Mouse (Mus musculus) Muller cell, postnatal 12 days (primary cell): ENCODE measurements at regions not wholly inside any gene's neighbourhood (a gene's known extent, or its start where the extent isn't known, plus 50 kb on each side); places are given as distances from the start of the nearest gene placed in this dataset.

Experiments
- DNase-seq: peaks from one replicate; pipeline ENCODE4 v3.0.0-alpha.2; 2015; ENCODE audit errors: inconsistent ontology term

GRCm38 (mm10) chr13:32649982-32650381, 133.8 kb downstream of the Mylk4 start:
- DNase-seq, result no peak

GRCm38 (mm10) chr13:32643030-32643750, 140.6 kb downstream of the Mylk4 start:
- DNase-seq, result peak; percentile 18

- DNase-seq, result no peak
Measured at GRCm38 (mm10) chr13:32640941-32641340, 142.8 kb downstream of the Mylk4 start.

GRCm38 (mm10) chr13:32630122-32630732, 153.5 kb downstream of the Mylk4 start:
- DNase-seq, result no peak

GRCm38 (mm10) chr13:32613916-32614315, 169.8 kb downstream of the Mylk4 start:
- no peak for DNase-seq

- no peak for DNase-seq
Measured at GRCm38 (mm10) chr13:32611551-32612295, 172.0 kb downstream of the Mylk4 start.

- no peak for DNase-seq
Measured at GRCm38 (mm10) chr13:32610970-32611369, 172.8 kb downstream of the Mylk4 start.

GRCm38 (mm10) chr13:32608413-32608812, 175.3 kb downstream of the Mylk4 start:
- DNase-seq, result no peak

- peak; percentile 37 for DNase-seq
Measured at GRCm38 (mm10) chr13:32603925-32604590, 179.7 kb downstream of the Mylk4 start.

GRCm38 (mm10) chr13:32601315-32601714, 182.4 kb downstream of the Mylk4 start:
- no peak for DNase-seq

GRCm38 (mm10) chr13:32593611-32594010, 190.1 kb downstream of the Mylk4 start:
- DNase-seq, result no peak

GRCm38 (mm10) chr13:32593131-32593530, 190.6 kb downstream of the Mylk4 start:
- DNase-seq, result no peak

- peak; percentile 33 for DNase-seq
Measured at GRCm38 (mm10) chr13:32581598-32581997, 202.2 kb downstream of the Mylk4 start.

GRCm38 (mm10) chr13:32567850-32568249, 215.9 kb downstream of the Mylk4 start:
- DNase-seq, result no peak

- DNase-seq, result no peak
Measured at GRCm38 (mm10) chr13:32560666-32561065, 222.1 kb upstream of the Gmds start.

- peak; percentile 60 for DNase-seq
Measured at GRCm38 (mm10) chr13:32556396-32556795, 217.9 kb upstream of the Gmds start.

- DNase-seq, result no peak
Measured at GRCm38 (mm10) chr13:32555064-32555463, 216.5 kb upstream of the Gmds start.

- no peak for DNase-seq
Measured at GRCm38 (mm10) chr13:32554601-32555000, 216.1 kb upstream of the Gmds start.

- DNase-seq, result no peak
Measured at GRCm38 (mm10) chr13:32553136-32553535, 214.6 kb upstream of the Gmds start.

- no peak for DNase-seq
Measured at GRCm38 (mm10) chr13:32550113-32550512, 211.6 kb upstream of the Gmds start.

- DNase-seq, result peak; percentile 72
Measured at GRCm38 (mm10) chr13:32547126-32547525, 208.6 kb upstream of the Gmds start.
